Mouse (Mus musculus) granulocyte monocyte progenitor cell, adult 5-6 weeks (primary cell): Measurements from ENCODE around the gene Ramp2. TPM values are rescaled to one million over a fixed set of nuclear protein-coding genes. Genes with fewer than 3 reads are reported as not detected.
A peak's percentile ranks its signal among the peaks of the same experiment; 100 is the strongest.

Experiments
- ATAC-seq: replicated peaks from 2 replicates; pipeline ENCODE4 v1.8.0; 2016; ENCODE audit warnings: mild to moderate bottlenecking, moderate TSS enrichment, inconsistent platforms; ENCODE audit not compliant: poor library complexity, severe bottlenecking
- total RNA-seq, 2 experiments: library from RNA; stranded (forward) in 1 of 2; stranded (reverse) in 1 of 2; fragments of 200-712, 200-1000 nt in 1 of 2; fragments of >200 nt in 1 of 2; fragmentation: Nextera tagmentation in 1 of 2; gene quantifications; 2 replicates each; pipeline ENCODE4 v1.2.3; 2014 to 2017

Gene Ramp2
- not detected in 2 replicates for total RNA-seq (2014; fragmentation: Nextera tagmentation)
- total RNA-seq (2017): 0.98 and 1.4 TPM in 2 replicates

- ATAC-seq: peak; percentile 73
Observed at GRCm38 (mm10) chr11:101245855-101246701, at the start of gene Ramp2. Gene Ramp2 (plus strand): TSS chr11:101246028.

- no peak for ATAC-seq
Observed at GRCm38 (mm10) chr11:101196175-101196574, 49.7 kb upstream of the Ramp2 start.

GRCm38 (mm10) chr11:101199555-101199954 lies 46.3 kb upstream of the Ramp2 start:
- ATAC-seq: no peak

- 0 out of 2 replicates have a peak, but pooled peaks have one; percentile 40 for ATAC-seq
Observed at GRCm38 (mm10) chr11:101200986-101201385, 44.8 kb upstream of the Ramp2 start.

DNA sequence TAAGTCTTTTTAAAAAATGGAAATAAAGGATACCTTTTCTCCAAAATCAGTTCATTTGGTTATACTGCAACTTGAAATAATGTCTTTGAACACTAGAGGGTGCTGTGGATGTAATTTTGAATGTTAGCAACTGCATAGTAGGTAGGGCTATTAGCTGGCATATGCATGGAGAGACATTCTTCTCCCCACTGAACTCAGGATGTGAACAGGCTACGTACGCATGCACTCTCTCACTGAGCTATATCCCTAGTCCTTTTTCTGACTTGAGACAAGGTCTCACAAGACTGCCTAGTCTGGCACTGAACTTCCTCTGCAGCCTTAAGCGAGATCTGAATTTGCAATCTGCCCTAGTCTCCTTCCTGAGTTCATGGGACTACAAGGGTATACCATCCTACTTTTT lies 33.9 kb upstream of the Ramp2 start:
- peak; percentile 46; the same call in 1 of the 2 replicates for ATAC-seq

DNA sequence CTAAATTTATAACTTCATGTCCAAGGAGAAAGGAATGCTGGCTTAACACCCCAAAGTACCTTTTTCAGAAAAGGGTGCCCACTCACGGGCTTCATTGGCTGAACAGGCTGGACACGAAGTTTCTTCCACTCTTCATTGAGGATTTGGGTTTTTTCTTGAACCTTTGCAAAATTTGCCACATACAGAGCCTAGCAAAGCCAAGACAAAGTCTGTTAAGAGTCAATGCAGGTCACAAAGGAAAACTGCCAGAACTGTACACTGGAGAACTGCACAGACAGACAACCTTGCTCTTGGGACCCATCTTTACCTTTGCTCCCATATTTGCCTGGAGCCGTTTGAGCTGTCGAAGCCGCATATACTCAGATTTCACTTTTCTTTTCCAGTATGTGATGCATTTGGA lies 28.9 kb upstream of the Ramp2 start:
- no peak for ATAC-seq

- no peak for ATAC-seq
Observed at GRCm38 (mm10) chr11:101218436-101219055, 27.3 kb upstream of the Ramp2 start.

DNA sequence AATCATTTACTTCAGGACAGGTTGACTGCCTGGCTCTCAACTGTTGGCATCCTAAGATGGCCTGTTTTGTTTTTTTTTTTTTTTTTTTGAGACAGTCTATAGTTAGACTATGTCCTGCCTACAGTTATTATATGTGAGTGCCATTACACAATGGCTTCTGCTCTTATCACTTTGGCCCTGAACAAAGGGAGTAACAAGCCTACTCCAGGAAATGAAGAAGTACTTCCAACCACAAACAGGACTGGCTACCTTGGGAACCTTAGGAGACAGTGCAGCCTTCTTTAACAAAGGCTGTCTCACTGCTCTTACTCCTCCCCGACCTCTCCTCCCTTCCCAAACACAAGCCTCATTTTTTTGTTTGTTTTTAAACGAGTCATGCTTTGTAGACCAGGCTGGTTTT lies 25.0 kb upstream of the Ramp2 start:
- ATAC-seq: 0 out of 2 replicates have a peak, but pooled peaks have one; percentile 40

- 0 out of 2 replicates have a peak, but pooled peaks have one; percentile 34 for ATAC-seq
Observed at GRCm38 (mm10) chr11:101221306-101221986, 24.4 kb upstream of the Ramp2 start.

DNA sequence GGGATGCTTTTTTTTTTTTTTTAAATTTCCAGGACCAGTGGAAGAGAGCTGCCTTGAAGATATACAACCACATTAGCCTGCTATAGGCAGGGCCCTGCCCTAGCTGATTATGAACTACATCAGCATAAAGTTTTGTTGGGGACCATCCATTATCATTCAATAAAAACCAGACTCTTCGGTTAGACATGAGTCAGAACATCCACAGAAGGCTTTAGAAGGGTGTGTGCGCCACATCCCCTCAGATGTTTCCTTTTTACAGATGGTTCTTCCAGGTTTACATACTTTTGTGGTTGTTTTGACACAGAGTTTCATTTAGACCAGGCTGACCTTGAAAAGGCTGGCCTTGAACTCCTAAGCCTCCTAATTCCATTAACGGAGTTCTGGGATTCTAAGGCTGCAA lies 21.5 kb upstream of the Ramp2 start:
- no peak for ATAC-seq

GRCm38 (mm10) chr11:101225331-101226064 lies 20.3 kb upstream of the Ramp2 start:
- ATAC-seq: no peak

DNA sequence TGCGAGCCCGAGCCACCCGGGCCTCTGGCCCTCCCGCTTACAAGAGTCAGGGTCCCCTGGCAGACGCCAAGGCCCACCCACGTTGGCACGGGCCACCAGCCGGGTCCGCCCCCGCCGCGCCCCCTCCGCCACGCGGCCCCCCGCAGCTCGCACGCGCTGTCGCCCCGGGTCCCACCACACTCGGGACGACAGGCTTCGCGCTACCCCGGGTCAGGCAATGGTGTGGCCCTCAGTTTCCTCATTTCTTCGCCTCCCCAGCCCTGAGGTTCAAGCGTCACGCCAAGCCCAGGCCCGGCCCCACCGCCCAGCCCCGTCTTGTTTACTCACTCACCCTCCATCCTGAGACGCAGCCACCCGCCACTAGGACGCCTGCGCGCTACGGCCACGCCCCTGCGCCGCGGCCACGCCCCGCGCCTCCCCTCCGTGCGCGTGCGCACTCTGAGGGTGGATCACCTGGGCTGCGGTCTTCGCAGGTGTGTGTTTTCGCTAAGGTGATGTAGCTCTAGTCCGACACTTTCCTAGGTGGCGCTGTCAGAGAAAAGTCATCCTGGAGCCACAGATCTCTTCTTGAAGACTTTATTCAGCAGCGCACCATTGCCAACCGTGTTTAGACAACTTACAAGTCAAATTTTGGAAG lies 19.6 kb upstream of the Ramp2 start, which contains the start of gene Ezh1:
Ezh1 (minus strand) TSS at position 399 of the 637 bp plus-strand sequence.
- peak; percentile 91 for ATAC-seq

DNA sequence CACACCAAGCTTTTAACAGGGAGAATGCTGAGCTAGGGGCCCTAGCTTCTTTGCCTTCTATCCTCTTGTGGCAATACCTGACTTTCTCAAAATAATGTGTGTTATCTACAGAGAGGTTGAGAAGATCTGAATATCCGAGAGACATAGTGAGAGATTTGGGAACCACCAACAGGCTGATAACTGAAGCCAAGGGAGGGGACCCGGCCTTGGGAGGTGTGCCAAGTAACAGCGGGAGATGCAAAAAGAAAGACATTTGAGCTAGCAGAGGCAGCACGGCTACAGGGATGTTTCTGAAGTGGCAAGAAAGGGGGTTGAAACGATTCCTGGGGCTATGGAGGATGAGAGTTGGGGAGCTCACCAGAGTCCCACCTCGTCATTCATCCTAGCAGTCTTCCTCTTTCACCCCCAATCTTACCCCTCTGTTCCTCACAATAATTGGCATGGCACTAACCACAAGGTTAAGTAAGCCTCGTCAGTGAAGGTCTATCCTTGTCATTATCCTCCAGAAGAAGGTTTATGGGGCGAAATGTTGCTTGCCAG lies 16.4 kb upstream of the Ramp2 start:
- peak; percentile 36 for ATAC-seq

GRCm38 (mm10) chr11:101230061-101230511 lies 15.7 kb upstream of the Ramp2 start:
- no peak for ATAC-seq

- ATAC-seq: no peak
Observed at GRCm38 (mm10) chr11:101230526-101230925, 15.3 kb upstream of the Ramp2 start.

- ATAC-seq: no peak
Observed at GRCm38 (mm10) chr11:101230991-101231871, 14.6 kb upstream of the Ramp2 start.

DNA sequence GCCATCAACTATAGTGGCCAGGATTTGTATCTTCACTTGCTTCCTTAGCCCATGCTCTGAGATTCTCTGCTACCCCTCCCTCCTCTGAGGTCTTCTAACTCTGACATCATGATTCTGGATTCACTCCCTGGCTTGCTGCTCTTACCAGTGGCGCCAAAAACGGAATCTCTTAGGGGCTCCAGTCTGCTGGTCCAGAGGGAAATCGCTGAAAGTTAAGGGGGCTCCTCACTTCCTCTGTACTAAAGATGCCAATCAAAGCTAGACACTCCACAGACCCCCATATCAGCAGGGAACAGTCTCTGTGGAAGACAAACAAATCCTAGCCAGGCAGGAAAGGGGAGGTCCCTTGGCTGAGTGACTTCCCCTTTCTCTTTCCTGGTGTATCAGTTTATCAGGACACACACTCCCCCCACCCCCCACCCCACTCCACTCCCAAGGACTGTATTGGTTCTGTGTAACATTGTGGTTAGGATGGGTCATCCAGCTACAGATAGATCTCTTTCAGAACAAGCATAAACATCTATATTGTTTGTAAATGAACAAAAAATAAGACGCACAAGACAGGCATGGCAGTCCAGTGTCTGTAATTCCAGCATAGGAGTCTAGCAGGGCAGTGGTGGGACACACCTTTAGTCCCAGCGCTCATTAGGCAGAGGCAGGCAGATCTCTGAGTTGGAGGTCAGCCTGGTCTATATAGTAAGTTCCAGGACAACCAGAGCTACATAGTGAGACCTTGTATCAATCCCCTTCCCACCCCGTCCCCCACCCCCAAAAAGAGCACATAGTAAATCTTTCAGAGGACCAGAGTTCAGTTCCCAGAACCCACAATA lies 13.6 kb upstream of the Ramp2 start:
- ATAC-seq: peak; percentile 82
